Mouse (Mus musculus) heart, embryonic 15.5 days (tissue): Measurements from ENCODE around the gene Gosr1. TPM values are rescaled to one million over a fixed set of nuclear protein-coding genes. Genes with fewer than 3 reads are reported as not detected.

Experiments used
- ATAC-seq: fragments of 200-750 bp; cut with Nextera tagmentation; replicated peaks from 2 replicates; pipeline ENCODE4 v1.8.0; 2017; ENCODE audit warnings: low read depth, moderate TSS enrichment; ENCODE audit not compliant: insufficient number of reproducible peaks, insufficient read depth, low FRiP score
- H3K27ac ChIP-seq: fragments of 300-500 bp; sonication (generic); 2 replicates; pipeline ENCODE4 v1.5.1; 2015; ENCODE audit warnings: mild to moderate bottlenecking, inconsistent platforms
- H3K27me3 ChIP-seq: fragments of 300-500 bp; sonication (generic); 2 replicates; pipeline ENCODE4 v1.6.1; 2015; ENCODE audit warnings: inconsistent platforms
- H3K36me3 ChIP-seq: fragments of 300-500 bp; sonication (generic); 2 replicates; pipeline ENCODE4 v1.6.1; 2015; ENCODE audit warnings: mild to moderate bottlenecking, inconsistent platforms
- H3K4me1 ChIP-seq: fragments of 300-500 bp; sonication (generic); replicated peaks from 2 replicates; pipeline ENCODE4 v1.6.1; 2015; ENCODE audit warnings: inconsistent platforms
- H3K4me2 ChIP-seq: fragments of 300-500 bp; sonication (generic); 2 replicates; pipeline ENCODE4 v1.6.1; 2015; ENCODE audit warnings: inconsistent platforms, mild to moderate bottlenecking, moderate library complexity
- H3K4me3 ChIP-seq: fragments of 300-500 bp; sonication (generic); 2 replicates; pipeline ENCODE4 v1.5.1; 2015; ENCODE audit warnings: mild to moderate bottlenecking, inconsistent platforms
- H3K9ac ChIP-seq: fragments of 300-500 bp; sonication (generic); 2 replicates; pipeline ENCODE4 v1.6.1; 2015; ENCODE audit warnings: mild to moderate bottlenecking, inconsistent platforms
- H3K9me3 ChIP-seq: fragments of 300-500 bp; sonication (generic); replicated peaks from 2 replicates; pipeline ENCODE4 v1.6.1; 2016; ENCODE audit warnings: inconsistent platforms
- WGBS: fragments of 180-500 bp; shearing (Covaris S2); methylation state at CpG from one replicate; pipeline ENCODE4 v1.1.7; 2015; ENCODE audit warnings: mixed read lengths; 5-methylcytosine and 5-hydroxymethylcytosine counted together
- polyA plus RNA-seq: library from polyadenylated mRNA; unstranded; fragments of >200 nt; fragmentation: Nextera tagmentation; extraction: Ambion mirVana; gene quantifications from 2 replicates; pipeline ENCODE4 v1.2.1, GENCODE M21; 2015

The Gosr1 gene
- polyA plus RNA-seq, 1 experiment from 2014 or later, result 14.9 TPM

DNA sequence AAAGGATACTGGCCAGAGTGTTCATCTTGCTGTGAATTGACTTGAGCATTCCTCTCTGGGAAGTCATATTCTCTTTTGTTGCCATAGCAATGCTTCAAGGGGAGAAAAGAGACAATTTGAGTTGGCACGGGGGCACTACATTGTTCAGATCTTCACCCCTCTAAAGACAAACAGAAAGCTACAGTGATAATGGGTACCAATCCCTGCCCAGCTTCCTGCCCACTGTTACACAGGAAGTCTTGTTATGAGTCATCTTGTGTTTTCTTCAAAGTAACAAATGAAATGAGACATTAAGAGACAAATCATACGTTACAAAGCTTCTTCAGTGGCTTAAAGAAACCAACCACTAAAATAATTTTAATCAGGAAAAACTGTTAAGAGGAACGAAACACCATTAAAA lies 28.8 kb downstream of the Gosr1 start:
- no peak for ATAC-seq
- no peak overlapping the region for H3K27ac ChIP-seq
- H3K4me1 ChIP-seq, result 0 out of 2 replicates have a peak, but pooled peaks cover 2% of the 10 kb centered on the region
- H3K9ac ChIP-seq, result no peak overlapping the region
- 82% methylated on average over 3 of the region's 3 CpGs for WGBS
- H3K9me3 ChIP-seq, result no peaks in the 10 kb centered on the region
- H3K4me3 ChIP-seq, result no peak overlapping the region
- no peak overlapping the region for H3K4me2 ChIP-seq
- H3K27me3 ChIP-seq, result no peaks in the 10 kb centered on the region
- H3K36me3 ChIP-seq, result peaks cover 48% of the 10 kb centered on the region

DNA sequence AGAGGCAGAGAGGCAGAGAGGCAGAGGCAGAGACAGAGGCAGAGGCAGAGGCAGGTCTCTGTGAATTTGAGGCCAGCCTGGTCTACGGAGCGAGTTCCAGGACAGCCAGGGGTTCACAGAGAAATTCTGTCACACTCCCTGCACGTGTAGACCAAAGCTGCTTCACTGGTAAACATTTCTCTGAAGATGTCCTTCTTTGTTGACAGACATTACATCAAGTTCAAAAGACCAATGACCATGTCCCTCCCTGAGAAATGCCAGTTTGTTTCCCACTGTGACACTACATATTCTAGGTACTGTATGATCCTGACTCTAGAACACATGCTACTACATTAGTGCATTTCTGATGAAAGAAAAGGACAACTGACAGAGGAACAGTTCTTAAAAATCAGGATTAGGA lies 32.7 kb downstream of the Gosr1 start:
- no peak overlapping the region for H3K4me3 ChIP-seq
- ATAC-seq, result no peak
- WGBS, result 75% methylated on average over 3 of the region's 3 CpGs
- no peak overlapping the region for H3K27ac ChIP-seq
- no peak overlapping the region for H3K4me2 ChIP-seq
- no peak overlapping the region for H3K9ac ChIP-seq
- no peaks in the 10 kb centered on the region for H3K27me3 ChIP-seq
- no peaks in the 10 kb centered on the region for H3K9me3 ChIP-seq
- H3K36me3 ChIP-seq, result peaks cover 58% of the 10 kb centered on the region
- 0 out of 2 replicates have a peak, but pooled peaks cover 2% of the 10 kb centered on the region for H3K4me1 ChIP-seq

- Histone ChIP-seq H3K36me3 (peaks cover 37% of the 10 kb centered on the region), H3K4me1 (no peaks in the 10 kb centered on the region), H3K9ac (no peak overlapping the region), H3K9me3 (no peaks in the 10 kb centered on the region), H3K4me3 (no peak overlapping the region), H3K4me2 (no peak overlapping the region), H3K27me3 (no peaks in the 10 kb centered on the region), H3K27ac (no peak overlapping the region)
- WGBS, result 93% methylated on average over 11 of the region's 11 CpGs
- no peak for ATAC-seq
Observed at GRCm38 (mm10) chr11:76728093-76728492, 35.3 kb downstream of the Gosr1 start.

GRCm38 (mm10) chr11:76723911-76724310 lies 39.5 kb downstream of the Gosr1 start:
- Histone ChIP-seq H3K4me3 (no peak overlapping the region), H3K36me3 (peaks cover 7% of the 10 kb centered on the region), H3K4me2 (no peak overlapping the region), H3K27ac (no peak overlapping the region), H3K27me3 (no peaks in the 10 kb centered on the region), H3K4me1 (no peaks in the 10 kb centered on the region), H3K9ac (no peak overlapping the region), H3K9me3 (no peaks in the 10 kb centered on the region)
- no peak for ATAC-seq
- 76% methylated on average over 8 of the region's 8 CpGs for WGBS

- no peak overlapping the region for H3K9ac ChIP-seq
Observed at GRCm38 (mm10) chr11:76717000-76717399, 46.4 kb downstream of the Gosr1 start.

DNA sequence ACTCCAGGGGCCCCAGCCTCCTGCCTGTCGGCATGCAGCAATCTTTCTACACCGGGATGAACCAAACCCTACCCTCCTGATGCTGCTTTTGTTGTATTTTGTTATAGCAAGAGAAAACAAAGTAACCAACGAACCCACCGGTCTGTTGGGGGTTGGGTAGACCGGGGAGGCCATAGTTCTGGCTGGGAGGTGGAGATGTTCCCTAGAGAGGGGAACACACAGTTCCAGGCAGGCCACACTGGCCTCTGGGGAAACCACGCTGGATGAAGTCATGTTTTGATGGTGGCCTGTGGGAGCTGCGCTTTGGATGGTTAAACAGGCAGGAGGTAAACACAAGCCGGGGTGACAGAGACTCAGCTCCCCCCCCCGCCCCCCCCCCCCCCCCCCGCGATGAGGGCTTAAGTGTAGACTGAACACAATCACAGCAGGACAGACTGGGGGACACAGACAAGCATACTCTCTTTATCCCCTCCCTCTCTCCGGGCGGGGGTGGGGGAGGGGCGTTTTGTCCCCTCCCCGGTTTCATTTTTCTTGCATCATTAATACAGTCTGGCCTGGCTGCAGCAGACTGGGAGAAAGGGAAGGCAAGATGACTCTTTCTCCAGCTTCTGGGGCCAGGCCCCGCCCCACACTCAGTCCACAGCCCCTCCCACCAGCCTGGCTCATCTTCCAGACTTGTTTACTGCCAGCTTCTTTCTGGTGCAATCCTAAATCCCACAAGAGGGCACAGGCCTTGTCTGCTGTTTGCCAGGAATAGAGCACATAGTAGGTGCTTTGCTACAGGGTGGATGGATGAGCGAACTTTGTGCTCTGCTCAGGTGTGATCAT lies 53.5 kb downstream of the Gosr1 start:
- H3K36me3 ChIP-seq, result no peaks in the 10 kb centered on the region
- H3K27ac ChIP-seq, result no peak overlapping the region
- H3K27me3 ChIP-seq, result no peaks in the 10 kb centered on the region
- H3K4me3 ChIP-seq, result no peak overlapping the region
- H3K4me2 ChIP-seq, result no peak overlapping the region
- H3K4me1 ChIP-seq, result no peaks in the 10 kb centered on the region
- 32% methylated on average over 15 of the region's 17 CpGs for WGBS
- ATAC-seq, result no peak; the same call in 1 of the 2 replicates
- no peak overlapping the region for H3K9ac ChIP-seq
- no peaks in the 10 kb centered on the region for H3K9me3 ChIP-seq

More at GRCm38 (mm10) chr11:76717000-76717399, 46.4 kb downstream of the Gosr1 start:
- Histone ChIP-seq H3K4me3 (no peak overlapping the region), H3K4me2 (no peak overlapping the region), H3K27me3 (no peaks in the 10 kb centered on the region), H3K27ac (no peak overlapping the region), H3K9me3 (no peaks in the 10 kb centered on the region), H3K36me3 (no peaks in the 10 kb centered on the region), H3K4me1 (no peaks in the 10 kb centered on the region)
- ATAC-seq, result no peak
- WGBS, result 68% methylated on average over 4 of the region's 4 CpGs

DNA sequence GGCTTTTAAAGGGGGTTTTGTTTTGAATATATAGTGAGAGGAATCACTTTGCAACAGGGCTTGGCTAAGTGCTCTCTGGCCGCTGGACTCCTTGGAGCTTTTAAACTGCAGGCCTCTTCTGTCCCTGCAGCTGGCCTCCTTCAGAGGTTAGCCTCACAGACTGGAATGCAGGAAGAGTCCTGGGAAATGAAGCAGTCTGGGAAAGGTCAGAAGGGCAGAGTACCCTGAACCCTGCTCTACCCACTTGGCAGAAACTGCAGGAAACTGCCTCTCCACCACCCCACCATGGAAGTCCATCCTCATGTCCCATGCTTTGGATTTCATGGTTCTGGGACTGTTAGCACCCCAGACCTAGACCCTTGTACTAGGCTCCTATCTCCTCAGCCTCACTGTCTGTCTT lies 54.5 kb downstream of the Gosr1 start:
- no peaks in the 10 kb centered on the region for H3K36me3 ChIP-seq
- H3K27ac ChIP-seq, result no peak overlapping the region
- ATAC-seq, result no peak
- 28% methylated on average over 1 of the region's 1 CpGs for WGBS
- no peaks in the 10 kb centered on the region for H3K27me3 ChIP-seq
- H3K4me3 ChIP-seq, result no peak overlapping the region
- no peaks in the 10 kb centered on the region for H3K9me3 ChIP-seq
- H3K9ac ChIP-seq, result no peak overlapping the region
- H3K4me1 ChIP-seq, result no peaks in the 10 kb centered on the region
- no peak overlapping the region for H3K4me2 ChIP-seq

GRCm38 (mm10) chr11:76708066-76708465 lies 55.3 kb downstream of the Gosr1 start:
- H3K4me2 ChIP-seq, result no peak overlapping the region
- H3K4me1 ChIP-seq, result no peaks in the 10 kb centered on the region
- no peaks in the 10 kb centered on the region for H3K36me3 ChIP-seq
- no peak overlapping the region for H3K9ac ChIP-seq
- WGBS, result 81% methylated on average over 1 of the region's 1 CpGs
- H3K27me3 ChIP-seq, result no peaks in the 10 kb centered on the region
- H3K27ac ChIP-seq, result no peak overlapping the region
- no peak overlapping the region for H3K4me3 ChIP-seq
- no peak for ATAC-seq
- H3K9me3 ChIP-seq, result no peaks in the 10 kb centered on the region

GRCm38 (mm10) chr11:76707656-76708055 lies 55.7 kb downstream of the Gosr1 start:
- Histone ChIP-seq H3K9me3 (no peaks in the 10 kb centered on the region), H3K4me1 (no peaks in the 10 kb centered on the region), H3K36me3 (no peaks in the 10 kb centered on the region), H3K9ac (no peak overlapping the region), H3K4me2 (no peak overlapping the region), H3K4me3 (no peak overlapping the region), H3K27ac (no peak overlapping the region), H3K27me3 (no peaks in the 10 kb centered on the region)
- WGBS, result 65% methylated on average over 3 of the region's 3 CpGs
- no peak for ATAC-seq

DNA sequence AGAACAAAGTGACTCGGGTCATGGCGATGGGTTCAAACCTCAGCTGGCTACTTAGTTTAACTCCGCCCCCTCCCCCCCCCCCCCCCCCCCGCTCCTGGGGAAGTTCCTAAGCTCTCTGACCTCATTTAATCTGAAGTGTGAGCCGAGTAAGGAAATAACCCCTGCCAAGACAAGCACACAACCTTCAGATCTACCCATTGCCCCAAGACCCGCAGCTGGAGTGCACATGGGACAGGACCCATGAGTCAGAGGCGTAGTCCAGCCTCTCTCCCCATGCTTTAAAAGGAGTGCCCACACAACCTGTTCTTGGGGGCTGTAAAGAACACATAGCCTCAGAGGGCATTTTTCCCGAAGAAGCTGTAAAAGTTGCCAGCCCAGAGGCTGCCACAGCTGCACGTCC lies 63.8 kb downstream of the Gosr1 start:
- no peak; the same call in 1 of the 2 replicates for ATAC-seq
- 47% methylated on average over 7 of the region's 9 CpGs for WGBS
- no peak overlapping the region for H3K27ac ChIP-seq
- peaks cover 4% of the 10 kb centered on the region; the same call in 1 of the 2 replicates for H3K4me1 ChIP-seq
- 0 out of 2 replicates have a peak, but pooled peaks cover 3% of the 10 kb centered on the region for H3K27me3 ChIP-seq
- no peaks in the 10 kb centered on the region for H3K36me3 ChIP-seq
- peak overlapping the region; percentile 45 for H3K4me2 ChIP-seq
- no peaks in the 10 kb centered on the region for H3K9me3 ChIP-seq
- no peak overlapping the region for H3K4me3 ChIP-seq
- no peak overlapping the region for H3K9ac ChIP-seq

GRCm38 (mm10) chr11:76695810-76696209 lies 67.6 kb downstream of the Gosr1 start:
- 59% methylated on average over 6 of the region's 6 CpGs for WGBS
- no peaks in the 10 kb centered on the region for H3K9me3 ChIP-seq
- H3K4me3 ChIP-seq, result no peak overlapping the region
- ATAC-seq, result no peak
- no peak overlapping the region for H3K9ac ChIP-seq
- peaks cover 4% of the 10 kb centered on the region; the same call in 1 of the 2 replicates for H3K4me1 ChIP-seq
- H3K36me3 ChIP-seq, result no peaks in the 10 kb centered on the region
- 0 out of 2 replicates have a peak, but pooled peaks cover 3% of the 10 kb centered on the region for H3K27me3 ChIP-seq
- no peak overlapping the region for H3K27ac ChIP-seq
- H3K4me2 ChIP-seq, result 0 out of 2 replicates have a peak overlapping the region, but pooled peaks have one; percentile 3

DNA sequence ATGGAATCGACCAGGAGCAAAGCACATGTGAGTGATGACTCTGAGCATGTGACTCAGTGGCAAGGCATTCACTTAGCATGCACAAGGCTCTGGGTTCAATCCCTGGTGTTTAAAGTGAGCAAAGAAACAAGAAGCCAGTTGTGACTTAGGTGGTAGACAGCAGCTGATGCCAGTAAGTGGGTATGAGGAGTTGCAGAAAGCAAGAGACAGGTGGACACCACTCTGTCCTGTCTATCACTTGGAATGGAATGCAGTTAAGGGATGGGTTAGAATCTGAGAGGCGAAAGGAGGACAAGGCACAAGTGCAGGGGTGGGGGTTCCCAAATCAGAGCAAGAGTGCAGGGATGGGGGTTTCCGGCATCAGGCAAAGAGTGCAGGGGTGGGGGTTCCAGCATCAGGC lies 71.3 kb downstream of the Gosr1 start:
- Histone ChIP-seq H3K4me2 (no peak overlapping the region), H3K4me3 (no peak overlapping the region), H3K9ac (no peak overlapping the region), H3K9me3 (no peaks in the 10 kb centered on the region), H3K36me3 (no peaks in the 10 kb centered on the region), H3K27ac (no peak overlapping the region), H3K4me1 (no peaks in the 10 kb centered on the region), H3K27me3 (0 out of 2 replicates have a peak, but pooled peaks cover 3% of the 10 kb centered on the region)
- ATAC-seq, result no peak
- WGBS, result 57% methylated on average over 3 of the region's 3 CpGs
